Mouse (Mus musculus): ENCODE data around the gene Rsph6a.
"Not testable (repeated sequence)": the region's sequence is repeated elsewhere in the genome, so short reads cannot be mapped to it uniquely, and the experiment has no call there.

Rsph6a gene

DNA sequence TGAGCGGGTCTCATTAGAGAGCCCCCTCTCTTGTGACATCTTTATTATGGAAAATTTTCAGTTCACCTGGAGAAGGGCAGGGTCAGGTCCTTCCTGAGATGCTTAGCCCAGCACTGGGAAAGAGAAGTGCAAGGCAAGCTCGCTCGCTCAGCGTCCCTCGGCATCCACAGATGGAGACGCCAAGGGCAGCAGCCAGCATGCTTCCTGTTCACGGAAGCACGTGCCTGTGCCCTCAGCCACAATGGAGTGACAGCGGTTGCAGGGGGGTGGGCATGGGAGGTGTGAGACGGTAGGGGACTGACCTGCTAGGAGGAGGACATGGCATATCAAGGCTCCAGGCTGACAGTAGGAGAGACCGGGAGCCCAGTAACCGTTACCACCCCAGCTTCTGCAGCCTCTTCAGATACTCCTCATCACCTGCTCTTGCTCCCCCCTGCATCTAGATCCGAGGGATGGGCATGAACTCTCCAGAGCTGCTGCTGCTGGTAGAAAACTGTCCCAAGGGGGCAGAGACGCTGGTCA lies 6.4 kb upstream of the Rsph6a start:
- no peak for DNase-seq

DNA sequence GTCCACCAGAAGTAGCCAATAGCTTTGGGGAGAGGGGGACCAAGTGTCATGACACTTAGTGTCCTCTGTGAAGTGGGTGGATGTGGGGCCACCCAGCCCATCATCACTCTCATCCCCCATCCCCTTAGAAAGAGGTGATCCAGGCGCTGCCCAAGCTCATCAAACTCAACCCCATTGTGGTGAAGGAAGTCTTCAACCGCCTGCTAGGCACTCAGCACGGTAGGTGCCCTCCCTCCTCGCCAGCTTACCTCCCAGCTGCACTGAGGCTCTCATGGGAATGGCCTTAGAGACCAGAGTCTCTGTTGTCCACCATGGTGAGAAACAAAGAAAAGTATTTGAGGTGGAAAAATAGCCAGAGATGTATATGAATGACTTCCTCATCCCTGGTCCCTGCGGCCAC lies 5.2 kb upstream of the Rsph6a start:
- no peak for DNase-seq

DNA sequence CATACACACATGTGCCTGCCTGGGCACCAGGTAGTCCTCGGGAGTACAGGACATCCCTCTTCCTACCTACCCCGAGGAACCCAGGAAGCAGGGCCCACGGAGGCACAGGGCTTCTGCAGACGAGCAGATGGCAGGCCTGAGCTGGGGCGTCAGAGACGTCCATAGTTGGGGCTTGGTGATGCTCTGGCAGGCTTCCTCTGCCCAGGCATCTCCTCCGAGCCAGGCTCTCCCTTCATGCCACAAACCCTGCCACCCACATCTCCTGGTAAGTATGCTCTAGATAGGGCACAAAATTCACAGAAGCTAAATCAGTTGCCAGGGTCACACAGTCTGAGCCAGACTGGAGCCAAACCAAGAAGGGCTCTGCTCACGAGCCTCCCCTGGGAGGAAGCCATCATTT lies 4.3 kb upstream of the Rsph6a start:
- no peak for DNase-seq

DNA sequence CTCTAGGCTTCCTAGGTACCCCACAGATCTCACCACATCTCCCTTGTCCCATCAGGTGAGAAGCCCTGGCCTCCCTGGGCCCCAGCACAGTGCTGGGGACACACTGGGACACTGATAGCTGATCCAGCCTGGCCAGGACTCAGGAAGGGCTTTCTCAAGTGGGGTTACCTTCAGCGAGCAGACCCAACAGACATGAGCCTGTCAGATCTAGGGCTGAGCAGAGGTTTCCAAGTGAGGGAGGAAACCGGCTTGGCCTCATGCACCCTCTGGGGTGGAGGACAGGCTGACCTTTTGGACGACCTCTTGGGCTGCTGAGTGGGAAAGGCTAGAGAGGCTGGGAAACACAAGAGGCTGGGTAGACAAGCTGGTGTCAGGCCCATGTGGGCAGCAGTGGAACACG lies 3.3 kb upstream of the Rsph6a start:
- DNase-seq: no peak

DNA sequence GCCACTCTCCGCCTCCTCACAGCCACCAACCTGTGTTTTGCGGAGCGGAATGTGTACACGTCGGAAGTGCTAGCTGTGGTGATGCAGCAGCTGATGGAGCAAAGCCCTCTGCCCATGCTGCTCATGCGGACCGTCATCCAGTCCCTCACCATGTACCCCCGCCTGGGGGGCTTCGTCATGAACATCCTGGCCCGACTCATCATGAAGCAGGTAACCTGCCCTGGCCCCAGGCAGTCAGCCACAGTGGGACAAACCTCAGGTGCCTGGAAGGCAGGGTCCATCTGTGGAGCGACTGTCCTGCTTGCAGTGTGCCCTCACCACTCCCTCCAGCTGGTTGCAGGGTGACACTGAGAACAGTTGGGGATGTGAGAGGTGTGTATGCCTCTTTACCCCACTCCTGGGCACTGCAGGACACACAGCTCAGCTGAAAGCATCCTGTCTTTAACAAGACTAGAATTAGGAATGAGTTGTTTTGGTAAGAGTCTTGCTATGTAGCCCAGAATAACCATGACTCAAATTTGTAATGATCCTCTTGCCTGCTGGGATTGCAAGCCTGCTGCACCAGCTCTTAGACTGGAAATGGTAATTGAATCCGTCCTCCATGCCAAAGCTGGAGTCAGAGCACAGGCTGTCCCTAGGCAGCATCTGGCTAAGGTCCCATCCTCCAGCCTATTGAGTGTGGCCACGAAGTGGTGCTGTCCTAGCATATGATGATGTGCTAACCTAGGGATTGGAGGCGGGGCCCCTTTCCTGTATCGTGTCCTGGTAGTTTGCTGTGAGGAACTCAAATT lies 1.9 kb upstream of the Rsph6a start:
- no peak for DNase-seq

DNA sequence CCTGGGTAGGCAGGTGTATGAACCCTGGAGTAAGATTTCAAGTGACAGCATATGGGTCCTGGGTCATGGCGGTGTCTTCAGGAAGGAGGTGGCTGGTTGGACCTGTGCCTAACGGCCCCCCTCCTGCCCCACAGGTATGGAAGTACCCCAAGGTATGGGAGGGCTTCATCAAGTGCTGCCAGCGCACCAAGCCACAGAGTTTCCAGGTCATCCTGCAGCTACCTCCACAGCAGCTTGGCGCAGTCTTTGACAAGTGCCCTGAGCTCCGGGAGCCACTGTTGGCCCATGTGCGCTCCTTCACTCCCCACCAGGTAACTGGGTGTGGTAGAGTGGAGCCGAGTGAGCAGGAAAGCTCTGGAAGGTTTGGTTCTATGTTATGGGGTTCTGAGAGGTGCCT lies 1.4 kb upstream of the Rsph6a start:
- DNase-seq: no peak

DNA sequence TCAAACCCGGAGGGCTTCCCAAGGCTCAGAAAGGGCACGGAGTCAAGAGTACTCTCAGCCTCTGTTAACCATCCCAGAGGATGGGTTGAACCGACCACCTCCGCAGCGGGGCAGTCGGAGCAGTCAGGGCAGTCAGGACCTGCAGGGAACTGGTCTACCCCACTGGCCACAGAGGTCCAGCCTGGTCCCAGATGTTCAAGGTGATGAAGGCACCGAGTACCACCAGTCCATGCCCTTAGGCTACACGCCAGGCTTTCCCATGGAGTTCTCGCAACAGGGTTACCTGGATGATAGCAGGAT lies 237 bp downstream of the Rsph6a start:
- DNase-seq: no peak

DNA sequence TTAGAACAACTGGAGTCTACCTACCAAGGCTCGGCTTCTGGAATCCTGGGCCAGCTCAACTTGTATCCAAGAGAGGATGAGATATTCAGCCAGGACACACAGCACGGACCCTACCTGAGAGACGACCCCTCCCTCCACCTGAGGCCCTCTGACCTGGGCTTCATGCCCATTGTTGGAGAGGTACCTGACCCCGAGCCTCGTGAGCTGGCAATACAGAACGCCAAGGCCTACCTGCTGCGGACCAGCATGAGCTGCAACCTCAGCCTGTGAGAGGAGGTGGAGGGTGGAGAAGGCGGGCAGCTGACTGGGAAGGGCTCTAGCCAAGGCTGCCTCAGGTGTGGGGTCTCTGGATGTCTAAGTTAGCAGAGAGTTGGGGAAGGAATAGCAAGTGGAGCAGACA lies 618 bp downstream of the Rsph6a start:
- no peak for DNase-seq

DNA sequence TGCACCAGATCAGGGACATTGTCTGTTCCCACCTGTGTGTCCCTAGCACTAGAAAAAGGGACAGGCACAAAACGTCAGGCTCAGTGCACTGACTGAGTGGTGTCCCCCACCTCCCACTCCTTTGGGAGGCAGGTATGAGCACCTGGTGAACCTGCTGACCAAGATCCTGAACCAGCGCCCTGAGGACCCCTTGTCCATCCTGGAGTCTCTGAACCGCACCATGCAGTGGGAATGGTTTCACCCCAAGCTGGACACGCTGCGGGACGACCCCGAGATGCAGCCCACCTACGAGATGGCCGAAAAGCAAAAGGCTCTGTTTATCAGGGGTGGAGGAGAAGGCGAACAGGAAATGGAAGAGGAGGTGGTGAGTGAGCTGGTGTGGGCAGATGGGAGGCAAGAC lies 2.9 kb downstream of the Rsph6a start:
- DNase-seq: no peak

DNA sequence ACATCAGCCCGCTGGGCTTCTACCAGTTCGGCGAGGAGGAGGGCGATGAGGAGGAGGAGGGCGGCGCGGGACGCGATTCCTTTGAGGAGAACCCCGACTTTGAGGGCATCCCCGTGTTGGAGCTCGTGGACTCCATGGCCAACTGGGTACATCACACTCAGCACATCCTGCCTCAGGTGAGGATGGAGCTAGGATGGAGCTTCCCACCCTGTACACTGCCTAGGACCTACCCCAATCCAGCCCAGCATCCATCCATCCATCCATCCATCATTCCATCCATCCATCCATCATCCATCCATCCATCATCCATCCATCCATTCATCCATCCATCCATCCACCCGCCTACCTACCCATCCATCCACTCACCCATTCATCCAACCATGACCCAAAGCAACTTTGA lies 11.4 kb downstream of the Rsph6a start:
- no peak for DNase-seq

DNA sequence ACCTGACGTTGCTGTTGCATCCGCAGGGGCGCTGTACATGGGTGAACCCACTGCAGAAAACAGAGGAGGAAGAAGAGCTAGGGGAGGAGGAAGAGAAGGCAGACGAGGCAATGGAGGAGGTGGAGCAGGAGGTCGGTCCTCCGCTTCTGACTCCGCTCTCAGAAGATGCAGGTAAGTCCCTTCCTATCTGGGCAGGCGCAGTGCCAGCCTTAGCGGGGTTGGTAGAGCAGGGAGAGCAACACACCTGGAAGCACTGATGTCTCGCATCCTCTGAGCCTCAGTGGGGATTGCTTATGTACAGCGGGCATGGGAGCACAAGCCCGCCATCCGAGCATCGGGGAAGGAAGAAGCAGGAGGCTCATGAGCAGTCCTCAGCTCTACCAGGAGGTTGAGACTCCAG lies 12.6 kb downstream of the Rsph6a start:
- no peak for DNase-seq

DNA sequence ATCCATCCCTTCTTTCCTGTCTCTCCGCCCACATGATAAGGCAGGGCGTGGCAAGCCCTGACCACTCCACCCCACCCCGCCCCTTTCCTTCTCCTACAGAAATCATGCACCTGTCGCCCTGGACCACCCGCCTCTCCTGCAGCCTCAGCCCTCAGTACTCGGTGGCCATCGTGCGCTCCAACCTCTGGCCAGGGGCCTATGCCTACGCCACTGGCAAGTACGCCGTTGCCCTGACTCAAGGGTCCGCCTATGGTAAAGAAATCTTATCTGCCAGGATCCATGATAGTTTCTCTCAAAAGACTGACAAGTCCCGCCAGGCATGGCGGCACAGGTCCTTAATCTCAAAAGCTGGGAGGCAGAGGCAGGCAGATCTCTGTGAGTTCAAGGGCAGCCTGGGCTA lies 13.4 kb downstream of the Rsph6a start:
- no peak for DNase-seq

DNA sequence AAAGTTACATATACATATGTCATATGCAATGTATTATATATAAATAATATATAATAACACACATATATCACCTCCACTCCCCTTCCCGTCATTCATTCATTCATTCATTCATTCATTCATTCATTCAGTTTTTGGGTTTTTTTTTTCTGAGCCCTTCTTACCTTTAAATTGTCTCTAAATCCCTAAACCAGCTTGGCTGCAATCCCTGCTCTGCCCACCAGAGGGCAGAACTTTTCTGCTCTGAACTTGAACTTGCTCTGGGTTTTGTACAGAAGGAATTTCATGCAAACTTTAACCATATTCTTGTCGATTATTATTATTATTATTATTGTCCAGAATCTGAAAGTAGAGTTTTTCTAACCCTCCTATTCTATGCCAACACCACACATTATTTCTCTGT lies 14.2 kb downstream of the Rsph6a start:
- DNase-seq: peak; percentile 78

DNA sequence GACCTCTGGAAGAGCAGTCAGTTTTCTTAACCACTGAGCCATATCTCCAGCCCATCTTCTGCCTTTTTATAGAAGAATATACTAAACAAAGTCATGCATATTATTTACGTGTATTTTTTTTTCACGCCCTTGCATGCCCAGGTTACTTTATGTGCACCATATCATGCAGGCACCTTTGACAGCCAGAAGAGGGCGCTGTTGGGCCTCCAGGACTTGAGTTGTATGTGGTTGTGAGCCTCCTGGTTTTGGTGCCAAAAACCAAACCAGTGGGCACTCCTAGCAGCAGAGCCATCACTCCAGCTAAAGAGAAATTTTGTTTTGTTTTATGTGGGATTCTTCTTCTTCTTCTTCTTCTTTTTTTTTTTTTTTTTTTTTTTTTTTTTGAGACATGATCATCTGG lies 15.0 kb downstream of the Rsph6a start:
- peak; percentile 53 for DNase-seq

DNA sequence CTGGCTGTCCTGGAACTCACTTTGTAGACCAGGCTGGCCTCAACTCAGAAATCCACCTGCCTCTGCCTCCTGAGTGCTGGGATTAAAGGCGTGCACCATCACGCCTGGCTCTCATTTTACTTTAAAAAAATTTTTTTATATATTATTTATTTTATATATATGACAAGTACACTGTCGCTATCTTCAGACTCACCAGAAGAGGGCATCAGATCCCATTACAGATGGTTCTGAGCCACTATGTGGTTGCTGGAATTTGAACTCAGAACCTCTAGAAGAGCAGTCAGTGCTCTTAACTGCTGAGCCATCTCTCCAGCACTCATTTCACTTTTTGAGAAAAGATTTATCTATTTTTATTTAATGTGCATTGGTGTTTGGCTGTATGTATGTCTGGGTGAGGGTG lies 16.5 kb downstream of the Rsph6a start:
- DNase-seq: not testable (repeated sequence)

DNA sequence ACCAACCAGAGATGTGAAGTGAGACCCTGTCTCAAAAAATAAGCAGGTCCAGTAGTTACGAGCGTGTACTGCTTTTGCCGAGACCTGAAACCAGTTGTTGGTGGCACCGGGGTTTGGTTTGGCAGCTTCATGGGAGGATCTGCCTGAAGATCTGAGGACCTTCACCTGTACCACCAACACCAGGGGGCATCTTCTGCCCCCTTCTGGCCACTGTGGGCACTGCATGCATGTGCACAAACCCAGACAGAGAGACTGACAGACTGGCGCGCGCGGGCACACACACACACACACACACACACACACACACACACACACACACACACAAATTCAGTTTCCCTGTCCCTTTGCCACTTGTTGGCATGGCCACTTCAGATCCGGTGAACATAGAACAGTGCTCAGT lies 19.0 kb downstream of the Rsph6a start:
- peak; percentile 49 for DNase-seq

DNA sequence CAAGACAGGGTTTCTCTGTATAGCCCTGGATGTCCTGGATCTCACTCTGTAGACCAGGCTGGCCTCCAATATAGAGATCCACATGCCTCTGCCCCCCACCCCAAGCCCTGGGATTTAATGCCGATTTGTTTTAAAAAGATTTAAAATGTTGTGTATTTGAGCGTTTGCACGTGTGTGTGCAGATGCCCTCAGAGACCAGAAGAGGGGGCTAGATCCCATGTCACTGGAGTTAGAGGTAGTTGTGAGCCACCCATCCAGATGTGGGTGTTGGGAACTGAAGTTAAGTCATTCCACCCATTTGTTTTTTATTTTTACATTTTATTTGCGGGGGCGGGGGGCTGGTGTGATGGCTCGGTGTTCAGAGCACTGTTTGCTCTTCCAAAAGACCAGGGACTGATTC lies 20.0 kb downstream of the Rsph6a start:
- no peak for DNase-seq

DNA sequence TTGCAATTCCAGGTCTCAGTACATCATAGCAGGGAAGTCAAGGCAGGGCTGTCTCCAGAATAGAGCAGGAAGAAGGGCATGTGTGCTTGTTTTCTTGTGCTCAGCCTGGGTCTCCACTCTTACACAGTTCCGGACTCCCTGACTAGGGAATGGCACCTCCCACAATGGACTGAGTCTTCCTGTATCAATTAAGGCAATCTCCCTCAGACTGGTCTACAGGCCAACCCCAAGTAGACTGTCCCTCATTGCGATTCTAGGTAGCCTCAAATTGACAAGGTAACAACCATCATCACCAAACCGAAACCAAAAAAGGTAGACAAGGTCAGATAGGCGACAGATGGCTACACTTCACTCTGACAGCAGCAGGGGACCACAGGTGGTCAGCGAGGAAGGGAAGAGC lies 20.7 kb downstream of the Rsph6a start:
- no peak for DNase-seq

DNA sequence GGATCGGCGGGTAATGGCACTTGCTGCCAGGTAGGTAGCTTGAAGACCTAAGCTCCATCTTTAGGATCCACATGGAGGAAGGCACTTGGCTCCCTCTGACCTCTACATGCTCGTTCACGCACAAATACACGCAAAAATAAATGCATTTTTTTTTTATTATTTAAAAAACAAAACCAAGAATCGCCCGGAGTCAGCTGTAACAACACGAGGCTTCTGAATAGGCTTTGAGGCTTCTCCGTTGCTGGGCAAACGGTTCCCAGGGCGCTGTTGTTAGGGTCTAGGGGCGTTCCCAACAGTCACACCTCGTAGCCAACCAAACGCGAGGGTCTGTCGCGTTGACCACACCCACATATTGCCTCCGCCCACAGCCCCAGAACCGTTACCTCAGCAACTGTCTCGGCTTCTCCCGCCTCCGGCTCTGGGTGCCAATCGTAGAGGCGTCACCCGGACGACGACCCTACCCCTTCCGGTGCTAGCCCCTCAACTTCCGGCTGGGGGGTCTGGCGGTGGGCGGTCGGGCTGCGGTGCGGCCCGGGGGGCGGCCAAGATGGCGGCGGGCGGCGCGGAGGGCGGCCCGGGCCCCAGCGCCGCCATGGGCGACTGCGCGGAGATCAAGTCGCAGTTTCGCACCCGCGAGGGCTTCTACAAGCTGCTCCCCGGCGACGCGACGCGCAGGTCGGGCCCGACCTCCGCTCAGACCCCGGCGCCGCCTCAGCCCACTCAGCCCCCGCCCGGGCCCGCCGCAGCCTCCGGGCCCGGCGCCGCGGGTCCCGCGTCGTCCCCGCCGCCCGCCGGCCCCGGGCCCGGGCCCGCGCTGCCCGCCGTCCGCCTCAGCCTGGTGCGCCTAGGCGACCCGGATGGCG lies 21.5 kb downstream of the Rsph6a start, which contains the start of gene Dmwd:
TSS of gene Dmwd (plus strand) at position 505 of the 863 bp plus-strand sequence.
- peak; percentile 95 for DNase-seq

DNA sequence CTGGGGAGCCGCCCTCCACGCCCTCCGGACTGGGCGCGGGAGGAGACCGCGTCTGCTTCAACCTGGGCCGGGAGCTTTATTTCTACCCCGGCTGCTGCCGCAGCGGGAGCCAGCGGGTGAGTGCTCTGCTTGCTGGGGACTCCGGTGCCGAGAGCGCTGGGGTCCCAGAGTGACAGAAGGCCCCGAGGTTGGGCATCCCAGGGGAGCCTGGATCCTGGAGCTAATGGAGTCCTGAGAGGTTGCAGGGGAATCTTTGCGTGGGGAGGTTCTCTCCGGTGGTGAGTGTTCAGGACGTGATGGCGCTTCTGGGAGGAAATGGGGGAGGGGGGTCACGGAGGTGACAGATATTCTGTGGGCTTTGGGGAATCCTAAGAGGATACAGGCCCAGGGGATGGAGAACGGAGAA lies 22.1 kb downstream of the Rsph6a start:
- DNase-seq: peak; percentile 58

DNA sequence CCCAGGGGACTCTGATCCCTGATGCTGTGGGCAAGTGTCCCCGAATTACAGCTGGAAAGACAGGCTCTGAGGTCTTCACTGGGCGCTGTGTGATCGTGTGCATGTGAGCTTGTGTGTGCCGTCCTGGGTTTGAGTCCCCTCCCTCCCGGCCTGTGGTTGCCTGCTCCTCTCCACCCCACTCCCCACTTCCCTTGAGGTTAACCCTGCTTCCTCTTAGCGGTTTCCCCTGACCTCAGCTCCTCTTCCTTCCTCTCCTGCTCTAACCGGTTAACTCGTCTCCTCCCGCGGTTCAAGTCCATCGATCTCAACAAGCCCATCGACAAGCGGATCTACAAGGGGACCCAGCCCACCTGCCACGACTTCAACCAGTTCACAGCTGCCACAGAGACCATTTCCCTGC lies 23.3 kb downstream of the Rsph6a start:
- peak; percentile 52 for DNase-seq

DNA sequence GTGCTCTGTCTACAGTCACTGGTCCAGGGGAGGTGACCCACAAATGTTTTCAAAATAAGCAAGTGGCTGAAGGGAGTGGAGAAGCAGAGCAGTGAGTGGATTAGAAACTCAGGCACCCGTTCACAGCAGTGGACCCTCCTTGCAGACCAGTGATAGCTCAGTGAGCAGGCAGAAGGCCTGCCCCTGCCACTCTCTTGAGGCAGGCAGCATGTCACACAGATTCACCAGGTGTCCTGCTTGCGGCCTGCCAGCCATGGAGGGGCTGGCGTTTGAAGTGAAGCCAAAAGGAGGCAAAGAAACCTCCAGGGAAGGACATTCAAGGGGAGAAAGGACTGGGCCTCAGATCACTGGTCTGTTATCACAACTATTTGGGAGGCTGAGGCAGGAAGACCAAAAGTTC lies 24.2 kb downstream of the Rsph6a start:
- no peak for DNase-seq

DNA sequence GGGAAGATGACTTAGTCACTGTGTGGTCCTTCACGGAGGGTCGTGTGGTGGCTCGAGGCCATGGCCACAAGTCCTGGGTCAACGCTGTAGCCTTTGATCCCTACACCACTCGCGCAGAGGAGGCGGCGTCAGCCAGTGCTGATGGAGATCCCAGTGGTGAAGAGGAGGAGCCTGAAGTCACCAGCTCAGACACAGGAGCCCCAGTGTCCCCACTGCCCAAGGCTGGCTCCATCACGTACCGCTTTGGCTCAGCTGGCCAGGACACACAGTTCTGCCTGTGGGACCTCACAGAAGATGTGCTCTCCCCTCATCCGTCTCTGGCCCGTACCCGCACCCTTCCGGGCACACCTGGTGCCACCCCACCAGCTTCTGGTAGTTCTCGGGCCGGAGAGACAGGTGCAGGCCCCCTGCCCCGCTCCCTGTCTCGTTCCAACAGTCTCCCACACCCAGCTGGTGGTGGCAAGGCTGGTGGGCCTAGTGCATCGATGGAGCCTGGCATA lies 26.0 kb downstream of the Rsph6a start:
- DNase-seq: no peak

DNA sequence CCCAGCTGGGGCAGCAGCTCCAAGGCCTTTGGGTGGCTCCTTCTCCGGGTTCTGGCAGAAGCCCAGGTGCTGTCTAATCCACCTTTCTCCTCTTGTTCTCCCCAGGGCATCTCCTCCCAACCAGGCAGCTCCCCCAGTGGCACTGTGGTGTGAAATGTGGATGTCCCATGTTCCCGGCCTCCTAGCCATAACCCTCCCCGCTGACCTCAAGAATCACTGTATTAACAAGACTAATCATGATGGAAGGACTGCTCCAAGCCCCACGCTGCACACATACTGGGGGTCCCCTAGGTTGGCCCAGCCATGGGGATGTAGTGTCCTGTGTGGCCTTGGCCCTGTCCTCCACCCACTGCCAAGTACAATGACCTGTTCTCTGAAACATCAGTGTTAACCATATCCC lies 27.7 kb downstream of the Rsph6a start:
- no peak for DNase-seq

All from liver (tissue).